Comparison of ENCODE assay signal across 12 mouse cellular contexts in the genomic region with DNA sequence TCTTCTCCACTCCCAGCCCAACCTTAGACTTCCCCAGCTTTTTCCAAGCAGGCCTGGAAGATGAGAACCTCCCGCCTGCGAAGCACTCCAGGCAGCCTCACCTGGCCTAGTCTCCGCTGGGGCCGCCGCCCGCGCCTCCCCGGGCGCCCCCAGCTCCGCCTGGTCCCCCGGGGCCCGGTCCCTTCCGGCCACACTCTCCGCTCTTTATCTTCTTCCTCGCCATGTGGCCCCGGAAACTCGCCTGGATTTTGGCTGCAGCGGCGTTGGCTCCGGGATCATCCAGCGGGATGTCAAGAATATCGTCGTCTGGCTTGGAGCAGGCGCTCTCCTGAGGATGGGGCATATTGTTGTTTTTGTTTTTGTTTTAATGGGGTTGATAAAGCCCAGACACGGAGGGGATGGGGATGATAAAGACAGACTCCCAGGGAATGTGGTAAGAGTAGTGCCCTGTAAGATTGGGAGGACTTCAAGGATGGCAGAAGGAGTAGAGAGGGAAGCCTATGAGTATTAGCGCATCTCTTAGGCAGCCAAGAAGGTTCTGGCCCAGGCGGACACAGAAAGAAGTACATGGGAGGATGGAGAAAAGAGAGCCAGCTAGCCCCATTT. TPM values are rescaled to one million over a fixed set of nuclear protein-coding genes. Genes with fewer than 3 reads are reported as not detected.
DNase-seq lines count a peak whose midpoint lies in the region; ATAC-seq lines count a peak whose summit lies in the region.
"Had no signal": no experiment of that assay in that cellular context is flagged by ENCODE, and none has a peak within 500 bp of the region (broad histone marks: within the 10 kb centered on the region; RNA-seq: fewer than 3 reads in every experiment).

No protein-coding gene starts in this region.

- no peak overlapping the region for H3K4me2 ChIP-seq in forebrain, embryonic 14.5 days (ENCODE audit: low read length)
- H3K4me2 ChIP-seq in forebrain, embryonic 11.5 days (ENCODE audit: low read depth, low read length, severe bottlenecking), result no peak overlapping the region
- no peak overlapping the region for H3K4me2 ChIP-seq in midbrain, embryonic 14.5 days (ENCODE audit: low read length)
- H3K4me2 ChIP-seq in heart, embryonic 13.5 days, result peak overlapping the region; percentile 88
- peak overlapping the region; percentile 17 for H3K4me2 ChIP-seq in midbrain, embryonic 15.5 days

- DNase-seq in forebrain, embryonic 14.5 days (ENCODE audit: low spot score), result no peak
- no peak for DNase-seq in forebrain, embryonic 11.5 days (ENCODE audit: low spot score)
- DNase-seq in midbrain, embryonic 10.5 days (ENCODE audit: low spot score), result peak; percentile 37
- no peak for DNase-seq in midbrain, embryonic 14.5 days
- no peak for DNase-seq in spleen, postnatal 36 days (ENCODE audit: low spot score in 2 of 2)
- DNase-seq in frontal cortex, postnatal 36 days (ENCODE audit: low spot score in 2 of 2), result no peak
- DNase-seq: B cell, adult 2 months; gastrocnemius, postnatal 25 days had no signal

- WGBS in forebrain, embryonic 14.5 days, result 22% methylated on average over 27 of the region's 27 CpGs
- 8% methylated on average over 27 of the region's 27 CpGs for WGBS in forebrain, embryonic 11.5 days
- WGBS in midbrain, embryonic 10.5 days, result 3% methylated on average over 27 of the region's 27 CpGs
- WGBS in midbrain, embryonic 14.5 days, result 8% methylated on average over 27 of the region's 27 CpGs
- WGBS in heart, embryonic 13.5 days, result 16% methylated on average over 27 of the region's 27 CpGs
- WGBS in midbrain, embryonic 15.5 days, result 12% methylated on average over 27 of the region's 27 CpGs

- peaks cover 6% of the 10 kb centered on the region; the same call in 1 of the 2 replicates for H3K4me1 ChIP-seq in forebrain, embryonic 14.5 days (ENCODE audit: control insufficient read depth, insufficient read depth, low read length)
- H3K4me1 ChIP-seq in forebrain, embryonic 11.5 days (replicated peaks; ENCODE audit: control insufficient read depth, insufficient read depth, low read length), result peaks cover 3% of the 10 kb centered on the region; the same call in 1 of the 2 replicates
- H3K4me1 ChIP-seq in midbrain, embryonic 10.5 days, result peaks cover 24% of the 10 kb centered on the region
- H3K4me1 ChIP-seq in midbrain, embryonic 14.5 days (ENCODE audit: control insufficient read depth, insufficient read depth, low read length), result peaks cover 13% of the 10 kb centered on the region
- H3K4me1 ChIP-seq in heart, embryonic 13.5 days, result peaks cover 26% of the 10 kb centered on the region
- peaks cover 19% of the 10 kb centered on the region for H3K4me1 ChIP-seq in midbrain, embryonic 15.5 days

- ATAC-seq in forebrain, embryonic 14.5 days, result 0 out of 2 replicates have a peak, but pooled peaks have one; percentile 18
- ATAC-seq in forebrain, embryonic 11.5 days (replicated peaks; ENCODE audit: low FRiP score), result no peak
- no peak for ATAC-seq in midbrain, embryonic 14.5 days (ENCODE audit: low FRiP score, low TSS enrichment)
- ATAC-seq in heart, embryonic 13.5 days (ENCODE audit: extremely low read depth, insufficient number of reproducible peaks, low FRiP score, low TSS enrichment), result no peak
- peak; percentile 19; the same call in 1 of the 2 replicates for ATAC-seq in midbrain, embryonic 15.5 days (replicated peaks)

- no peak overlapping the region for H3K27ac ChIP-seq in forebrain, embryonic 14.5 days (ENCODE audit: low read depth, low read length)
- no peak overlapping the region for H3K27ac ChIP-seq in forebrain, embryonic 11.5 days (ENCODE audit: low read depth, low read length)
- H3K27ac ChIP-seq in midbrain, embryonic 10.5 days (replicated peaks), result no peak overlapping the region
- H3K27ac ChIP-seq in midbrain, embryonic 14.5 days (replicated peaks; ENCODE audit: low read depth, low read length), result no peak overlapping the region
- H3K27ac ChIP-seq in heart, embryonic 13.5 days (replicated peaks), result no peak overlapping the region
- H3K27ac ChIP-seq in midbrain, embryonic 15.5 days, result no peak overlapping the region
- H3K27ac ChIP-seq: kidney, postnatal 0 days; macrophage had no signal

- peaks cover 29% of the 10 kb centered on the region for H3K27me3 ChIP-seq in forebrain, embryonic 14.5 days (replicated peaks; ENCODE audit: control insufficient read depth, insufficient read depth, low read length)
- peaks cover 29% of the 10 kb centered on the region for H3K27me3 ChIP-seq in forebrain, embryonic 11.5 days (ENCODE audit: control insufficient read depth, insufficient read depth, low read length)
- H3K27me3 ChIP-seq in midbrain, embryonic 10.5 days (ENCODE audit: low read depth, poor library complexity, severe bottlenecking), result peaks cover 100% of the 10 kb centered on the region
- peaks cover 50% of the 10 kb centered on the region for H3K27me3 ChIP-seq in midbrain, embryonic 14.5 days (ENCODE audit: control insufficient read depth, insufficient read depth, low read length)
- peaks cover 62% of the 10 kb centered on the region for H3K27me3 ChIP-seq in heart, embryonic 13.5 days (replicated peaks)
- H3K27me3 ChIP-seq in midbrain, embryonic 15.5 days (replicated peaks), result peaks cover 46% of the 10 kb centered on the region

- no peak overlapping the region for H3K9ac ChIP-seq in forebrain, embryonic 14.5 days (ENCODE audit: low read length)
- H3K9ac ChIP-seq in forebrain, embryonic 11.5 days (ENCODE audit: low read length), result no peak overlapping the region
- H3K9ac ChIP-seq in midbrain, embryonic 14.5 days (replicated peaks; ENCODE audit: low read length), result no peak overlapping the region
- H3K9ac ChIP-seq in heart, embryonic 13.5 days, result no peak overlapping the region
- no peak overlapping the region for H3K9ac ChIP-seq in midbrain, embryonic 15.5 days

- H3K36me3 ChIP-seq in forebrain, embryonic 14.5 days (ENCODE audit: control insufficient read depth, insufficient read depth, low read length), result no peaks in the 10 kb centered on the region
- H3K36me3 ChIP-seq in forebrain, embryonic 11.5 days (ENCODE audit: control insufficient read depth, insufficient read depth, low read length), result no peaks in the 10 kb centered on the region
- H3K36me3 ChIP-seq in midbrain, embryonic 10.5 days, result no peaks in the 10 kb centered on the region
- no peaks in the 10 kb centered on the region for H3K36me3 ChIP-seq in midbrain, embryonic 14.5 days (ENCODE audit: control insufficient read depth, insufficient read depth, low read length)
- H3K36me3 ChIP-seq in heart, embryonic 13.5 days, result no peaks in the 10 kb centered on the region
- H3K36me3 ChIP-seq in midbrain, embryonic 15.5 days (replicated peaks), result no peaks in the 10 kb centered on the region

- no peaks in the 10 kb centered on the region for H3K9me3 ChIP-seq in forebrain, embryonic 14.5 days (replicated peaks; ENCODE audit: control insufficient read depth, low read length)
- no peaks in the 10 kb centered on the region for H3K9me3 ChIP-seq in forebrain, embryonic 11.5 days (ENCODE audit: control insufficient read depth, low read length)
- H3K9me3 ChIP-seq in midbrain, embryonic 10.5 days (replicated peaks), result no peaks in the 10 kb centered on the region
- H3K9me3 ChIP-seq in midbrain, embryonic 14.5 days (ENCODE audit: control insufficient read depth, low read length), result no peaks in the 10 kb centered on the region
- H3K9me3 ChIP-seq in heart, embryonic 13.5 days, result no peaks in the 10 kb centered on the region
- no peaks in the 10 kb centered on the region for H3K9me3 ChIP-seq in midbrain, embryonic 15.5 days

- H3K4me3 ChIP-seq in forebrain, embryonic 14.5 days (ENCODE audit: low read depth, low read length), result no peak overlapping the region
- no peak overlapping the region for H3K4me3 ChIP-seq in forebrain, embryonic 11.5 days (ENCODE audit: low read depth, low read length)
- peak overlapping the region; percentile 34 for H3K4me3 ChIP-seq in midbrain, embryonic 10.5 days
- H3K4me3 ChIP-seq in midbrain, embryonic 14.5 days (replicated peaks; ENCODE audit: low read depth, low read length), result no peak overlapping the region
- peak overlapping the region; percentile 26 for H3K4me3 ChIP-seq in heart, embryonic 13.5 days
- no peak overlapping the region for H3K4me3 ChIP-seq in midbrain, embryonic 15.5 days

RNA-seq across cellular contexts. Expression of gene Nrgn, which starts 6.8 kb away (rescaled TPM):
- 7.4 and 14.8 TPM in 2 replicates for polyA plus RNA-seq in forebrain, embryonic 14.5 days (2014; fragmentation: Nextera tagmentation; extraction: Ambion mirVana)
- 2.7 and 3.4 TPM in 2 replicates for polyA plus RNA-seq in forebrain, embryonic 11.5 days (2014; fragmentation: Nextera tagmentation; extraction: Ambion mirVana)
- polyA plus RNA-seq in midbrain, embryonic 10.5 days (2016; fragmentation: Nextera tagmentation; extraction: Ambion mirVana), result 1.1 and 1.3 TPM in 2 replicates
- polyA plus RNA-seq in midbrain, embryonic 14.5 days (2014; fragmentation: Nextera tagmentation; extraction: Ambion mirVana), result 4.0 and 5.5 TPM in 2 replicates
- 5.5 and 5.8 TPM in 2 replicates for polyA plus RNA-seq in heart, embryonic 13.5 days (2015; fragmentation: Nextera tagmentation; extraction: Ambion mirVana)
- polyA plus RNA-seq in midbrain, embryonic 15.5 days (2015; fragmentation: Nextera tagmentation; extraction: Ambion mirVana), result 5.8 and 6.7 TPM in 2 replicates

RNA-seq across cellular contexts. Expression of gene Vsig2, which starts 6.9 kb away (rescaled TPM):
- polyA plus RNA-seq in forebrain, embryonic 14.5 days (2014; fragmentation: Nextera tagmentation; extraction: Ambion mirVana), result 0.82 TPM in 1 of 2 replicates, not detected in the other
- 0.36 and 0.75 TPM in 2 replicates for polyA plus RNA-seq in forebrain, embryonic 11.5 days (2014; fragmentation: Nextera tagmentation; extraction: Ambion mirVana)
- polyA plus RNA-seq in midbrain, embryonic 10.5 days (2016; fragmentation: Nextera tagmentation; extraction: Ambion mirVana), result 0.39 and 0.66 TPM in 2 replicates
- 0.29 and 0.35 TPM in 2 replicates for polyA plus RNA-seq in midbrain, embryonic 14.5 days (2014; fragmentation: Nextera tagmentation; extraction: Ambion mirVana)
- 1.4 and 1.6 TPM in 2 replicates for polyA plus RNA-seq in heart, embryonic 13.5 days (2015; fragmentation: Nextera tagmentation; extraction: Ambion mirVana)
- polyA plus RNA-seq in midbrain, embryonic 15.5 days (2015; fragmentation: Nextera tagmentation; extraction: Ambion mirVana), result 0.46 and 0.59 TPM in 2 replicates
- polyA plus RNA-seq: macrophage had no signal

RNA-seq across cellular contexts. Expression of gene Siae, which starts 9.5 kb away (rescaled TPM):
- polyA plus RNA-seq in forebrain, embryonic 14.5 days (2014; fragmentation: Nextera tagmentation; extraction: Ambion mirVana), result 8.5 and 10.5 TPM in 2 replicates
- polyA plus RNA-seq in forebrain, embryonic 11.5 days (2014; fragmentation: Nextera tagmentation; extraction: Ambion mirVana), result 8.0 and 8.5 TPM in 2 replicates
- 6.5 and 7.0 TPM in 2 replicates for polyA plus RNA-seq in midbrain, embryonic 10.5 days (2016; fragmentation: Nextera tagmentation; extraction: Ambion mirVana)
- polyA plus RNA-seq in midbrain, embryonic 14.5 days (2014; fragmentation: Nextera tagmentation; extraction: Ambion mirVana), result 8.6 and 12.3 TPM in 2 replicates
- polyA plus RNA-seq in heart, embryonic 13.5 days (2015; fragmentation: Nextera tagmentation; extraction: Ambion mirVana), result 9.6 and 10.1 TPM in 2 replicates
- 11.5 and 12.0 TPM in 2 replicates for polyA plus RNA-seq in midbrain, embryonic 15.5 days (2015; fragmentation: Nextera tagmentation; extraction: Ambion mirVana)

RNA-seq across cellular contexts. Expression of gene Esam, which starts 18.1 kb away (rescaled TPM):
- 32.9 and 44.0 TPM in 2 replicates for polyA plus RNA-seq in forebrain, embryonic 14.5 days (2014; fragmentation: Nextera tagmentation; extraction: Ambion mirVana)
- polyA plus RNA-seq in forebrain, embryonic 11.5 days (2014; fragmentation: Nextera tagmentation; extraction: Ambion mirVana), result 29.8 and 30.7 TPM in 2 replicates
- 28.6 and 31.5 TPM in 2 replicates for polyA plus RNA-seq in midbrain, embryonic 10.5 days (2016; fragmentation: Nextera tagmentation; extraction: Ambion mirVana)
- 24.8 and 42.8 TPM in 2 replicates for polyA plus RNA-seq in midbrain, embryonic 14.5 days (2014; fragmentation: Nextera tagmentation; extraction: Ambion mirVana)
- polyA plus RNA-seq in heart, embryonic 13.5 days (2015; fragmentation: Nextera tagmentation; extraction: Ambion mirVana), result 69.9 and 76.5 TPM in 2 replicates
- polyA plus RNA-seq in midbrain, embryonic 15.5 days (2015; fragmentation: Nextera tagmentation; extraction: Ambion mirVana), result 47.0 and 49.1 TPM in 2 replicates

RNA-seq across cellular contexts. Expression of gene Msantd2, which starts 56.8 kb away (rescaled TPM):
- polyA plus RNA-seq in forebrain, embryonic 14.5 days (2014; fragmentation: Nextera tagmentation; extraction: Ambion mirVana), result 29.2 and 33.6 TPM in 2 replicates
- polyA plus RNA-seq in forebrain, embryonic 11.5 days (2014; fragmentation: Nextera tagmentation; extraction: Ambion mirVana), result 45.2 and 45.3 TPM in 2 replicates
- polyA plus RNA-seq in midbrain, embryonic 10.5 days (2016; fragmentation: Nextera tagmentation; extraction: Ambion mirVana), result 33.0 and 33.6 TPM in 2 replicates
- polyA plus RNA-seq in midbrain, embryonic 14.5 days (2014; fragmentation: Nextera tagmentation; extraction: Ambion mirVana), result 32.5 and 42.9 TPM in 2 replicates
- polyA plus RNA-seq in heart, embryonic 13.5 days (2015; fragmentation: Nextera tagmentation; extraction: Ambion mirVana), result 14.3 and 14.7 TPM in 2 replicates
- polyA plus RNA-seq in midbrain, embryonic 15.5 days (2015; fragmentation: Nextera tagmentation; extraction: Ambion mirVana), result 31.9 and 33.8 TPM in 2 replicates

Comparison
In these comparisons a context has a peak if more than half of its experiments do, and no peak if none do; other contexts are left out.
1. ATAC-seq: peak in forebrain, embryonic 14.5 days (single experiment) and midbrain, embryonic 15.5 days (single experiment); none in forebrain, embryonic 11.5 days (single experiment), midbrain, embryonic 14.5 days (single experiment) and heart, embryonic 13.5 days (single experiment).
2. H3K4me2 ChIP-seq: peak in heart, embryonic 13.5 days (single experiment) and midbrain, embryonic 15.5 days (single experiment); none in forebrain, embryonic 14.5 days (single experiment), forebrain, embryonic 11.5 days (single experiment) and midbrain, embryonic 14.5 days (single experiment).
3. H3K4me3 ChIP-seq: peak in midbrain, embryonic 10.5 days (single experiment) and heart, embryonic 13.5 days (single experiment); none in forebrain, embryonic 14.5 days (single experiment), forebrain, embryonic 11.5 days (single experiment), midbrain, embryonic 14.5 days (single experiment) and midbrain, embryonic 15.5 days (single experiment).